Mouse (Mus musculus) E14TG2a.4 (cell line): ENCODE data around the gene Lrrc47.

Experiments
- H3K27me3 ChIP-seq: 2 replicates; pipeline ENCODE4 v1.6.1; 2014; ENCODE audit warnings: low read length, control low read depth; ENCODE audit not compliant: insufficient read depth
- H3K36me3 ChIP-seq: 2 replicates; pipeline ENCODE4 v1.6.1; 2014; ENCODE audit warnings: low read length, control low read depth; ENCODE audit not compliant: insufficient read depth
- H3K4me1 ChIP-seq: replicated peaks from 2 replicates; pipeline ENCODE4 v1.6.1; 2014; ENCODE audit warnings: low read depth, low read length, control low read depth
- H3K4me3 ChIP-seq: replicated peaks from 2 replicates; pipeline ENCODE4 v1.5.1; 2014; ENCODE audit warnings: mild to moderate bottlenecking, low read length
- H3K9me3 ChIP-seq: 2 replicates; pipeline ENCODE4 v1.6.1; 2014; ENCODE audit warnings: low read length, control low read depth
- CTCF ChIP-seq: conservative IDR thresholded peaks from 2 replicates; pipeline ENCODE4 v1.5.1; 2014; ENCODE audit warnings: low read length
- NANOG ChIP-seq: IDR thresholded peaks from 2 replicates; pipeline ENCODE4 v1.6.1; 2014; ENCODE audit warnings: borderline replicate concordance, low read length, mixed read lengths
- POU5F1 ChIP-seq: IDR thresholded peaks from 2 replicates; pipeline ENCODE4 v1.6.1; 2014; ENCODE audit warnings: low read length, borderline replicate concordance

The Lrrc47 gene

DNA sequence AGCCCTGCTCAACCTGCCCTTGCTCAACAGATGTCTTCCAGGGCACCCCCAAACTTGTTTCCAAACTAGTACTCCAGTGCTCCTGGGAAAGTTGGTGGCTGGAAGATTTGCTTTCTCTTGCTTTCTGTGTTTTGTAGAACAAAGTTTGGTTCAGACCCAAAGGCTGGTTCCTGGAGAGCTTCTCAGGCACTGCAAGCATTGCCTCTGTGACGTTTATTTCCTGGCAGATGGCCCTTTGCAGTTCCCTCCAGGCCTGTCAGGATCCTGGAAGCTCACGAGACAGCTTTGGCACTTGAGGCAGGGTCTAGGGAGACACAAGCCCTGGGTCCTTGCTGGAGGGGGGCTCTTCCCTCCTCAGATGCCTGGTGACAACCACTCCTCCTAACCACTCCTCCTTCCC, 45.1 kb downstream of the Lrrc47 start:
- H3K4me1 ChIP-seq: peaks cover 8% of the 10 kb centered on the region; the same call in 1 of the 2 replicates
- no peak overlapping the region for H3K4me3 ChIP-seq
- H3K9me3 ChIP-seq: no peaks in the 10 kb centered on the region
- peaks cover 80% of the 10 kb centered on the region for H3K27me3 ChIP-seq
- no peak for TF ChIP-seq CTCF
- TF ChIP-seq POU5F1: no peak
- TF ChIP-seq NANOG: no peak
- H3K36me3 ChIP-seq: peaks cover 41% of the 10 kb centered on the region

DNA sequence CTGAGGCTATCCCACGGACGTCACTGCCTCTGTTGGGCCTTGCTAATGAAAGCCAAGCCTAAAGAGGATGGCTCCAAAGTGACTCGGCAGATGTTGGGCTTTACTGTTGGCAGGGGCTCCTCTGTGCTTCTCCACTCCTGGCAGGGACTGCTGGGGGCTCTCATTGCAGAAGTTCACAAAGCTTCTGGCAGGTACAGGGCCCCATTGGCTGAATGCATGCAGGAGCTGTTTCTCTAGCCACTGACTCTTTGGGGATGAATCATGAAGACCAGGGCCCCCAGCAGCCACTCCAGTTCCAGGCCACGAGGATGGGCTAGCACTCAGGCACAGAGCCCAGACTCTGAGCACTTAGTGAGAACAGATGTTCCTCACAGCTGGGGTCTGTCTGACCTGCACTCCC, 46.2 kb downstream of the Lrrc47 start:
- Histone ChIP-seq H3K36me3 (peaks cover 51% of the 10 kb centered on the region), H3K9me3 (no peaks in the 10 kb centered on the region), H3K27me3 (peaks cover 77% of the 10 kb centered on the region), H3K4me3 (no peak overlapping the region), H3K4me1 (peaks cover 8% of the 10 kb centered on the region; the same call in 1 of the 2 replicates)
- TF ChIP-seq POU5F1 (no peak), NANOG (no peak), CTCF (no peak)

DNA sequence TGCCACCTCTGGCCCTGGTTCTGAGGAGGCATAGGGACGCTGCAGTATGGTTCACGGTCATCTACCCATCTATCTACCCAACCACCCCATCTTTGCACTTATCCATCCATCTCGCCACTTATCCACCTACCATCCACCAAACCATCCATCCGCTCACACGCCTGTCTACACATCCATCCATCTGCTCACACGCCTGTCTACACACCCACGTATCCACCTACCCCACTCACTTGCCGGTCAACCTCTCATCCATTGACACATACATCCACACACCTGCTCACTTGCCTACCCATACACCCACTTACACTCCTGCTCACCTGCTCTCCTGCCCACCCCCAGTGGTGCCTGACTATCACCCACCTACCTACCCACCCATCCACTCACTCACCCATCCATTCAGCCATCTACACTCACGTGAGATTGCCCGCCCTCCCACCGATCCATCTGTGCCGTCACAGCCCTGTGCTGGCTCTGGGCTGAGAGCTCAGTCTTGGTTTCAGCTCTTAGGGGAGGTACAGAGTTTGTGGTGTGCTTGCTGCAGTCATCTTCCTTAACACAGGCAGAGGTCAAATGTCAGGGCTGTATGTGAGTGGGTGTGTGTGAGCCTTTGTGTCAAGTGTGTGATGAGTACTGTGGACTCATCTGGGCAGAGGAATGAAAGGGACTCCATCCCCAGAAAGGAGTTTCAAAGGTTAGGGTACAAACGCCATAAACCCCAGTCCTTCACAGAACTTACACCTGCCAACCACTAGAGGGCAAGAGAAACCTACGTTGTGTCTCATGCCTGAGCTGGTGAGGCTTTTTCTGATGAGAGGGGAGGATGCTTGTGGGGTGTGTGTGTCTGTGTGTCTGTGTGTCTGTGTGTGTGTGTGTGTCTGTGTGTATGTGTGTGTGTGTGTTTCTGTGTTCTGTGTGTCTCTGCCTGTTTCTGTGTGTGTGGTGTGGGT, 53.6 kb downstream of the Lrrc47 start:
- TF ChIP-seq POU5F1 (no peak), NANOG (no peak), CTCF (peak; percentile 72)
- Histone ChIP-seq H3K9me3 (no peaks in the 10 kb centered on the region), H3K27me3 (peaks cover 41% of the 10 kb centered on the region), H3K4me1 (peaks cover 5% of the 10 kb centered on the region), H3K4me3 (no peak overlapping the region), H3K36me3 (peaks cover 34% of the 10 kb centered on the region)

- Histone ChIP-seq H3K9me3 (no peaks in the 10 kb centered on the region), H3K4me1 (peaks cover 20% of the 10 kb centered on the region), H3K36me3 (peaks cover 10% of the 10 kb centered on the region; the same call in 1 of the 2 replicates), H3K27me3 (peaks cover 60% of the 10 kb centered on the region), H3K4me3 (no peak overlapping the region)
- TF ChIP-seq CTCF (peak; percentile 40), POU5F1 (no peak)
Measured at GRCm38 (mm10) chr4:154070896-154071295, 59.4 kb downstream of the Lrrc47 start.
